Mouse (Mus musculus): Measurements from ENCODE around the gene Gsta1.

GRCm38 (mm10) chr9:78185686-78186085, 44.8 kb upstream of the Gsta1 start:
- TF ChIP-seq CTCF (IDR thresholded peaks at IDR 0.05) (no peak), EP300 (IDR thresholded peaks at IDR 0.05) (no peak)

All from lung, postnatal 0 days (tissue).